Comparison of ENCODE assay signal across 12 mouse cellular contexts in the genomic region with DNA sequence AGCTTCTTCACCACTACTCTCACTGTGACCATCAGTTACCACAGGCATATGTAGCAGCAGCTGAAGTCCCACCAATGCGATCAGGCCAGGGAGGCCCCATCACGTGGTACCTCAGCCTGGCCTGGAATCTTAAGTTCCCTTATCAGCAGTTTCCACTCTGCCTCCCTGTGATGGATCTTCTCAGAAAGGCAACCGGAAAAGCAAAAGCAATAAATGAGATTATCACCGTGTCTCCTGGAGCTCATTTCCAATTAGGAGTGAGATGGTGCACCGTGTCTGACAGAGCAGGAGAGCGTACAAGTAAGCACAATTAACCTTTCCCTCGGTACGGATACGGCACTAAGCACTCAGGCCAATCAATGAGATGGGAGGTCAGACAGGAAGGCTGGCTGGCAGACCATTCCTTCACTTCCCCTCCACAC. TPM values are rescaled to one million over a fixed set of nuclear protein-coding genes. Genes with fewer than 3 reads are reported as not detected.
DNase-seq lines count a peak whose midpoint lies in the region; ATAC-seq lines count a peak whose summit lies in the region.
"Had no signal": no experiment of that assay in that cellular context is flagged by ENCODE, and none has a peak within 500 bp of the region (broad histone marks: within the 10 kb centered on the region; RNA-seq: fewer than 3 reads in every experiment).

No protein-coding gene starts in this region.

- no peaks in the 10 kb centered on the region for H3K9me3 ChIP-seq in heart, embryonic 10.5 days
- no peaks in the 10 kb centered on the region for H3K9me3 ChIP-seq in neural tube, embryonic 15.5 days (replicated peaks)
- no peaks in the 10 kb centered on the region for H3K9me3 ChIP-seq in liver, embryonic 16.5 days (replicated peaks; ENCODE audit: control insufficient read depth, low read length)
- H3K9me3 ChIP-seq: forebrain, embryonic 12.5 days had no signal

- no peaks in the 10 kb centered on the region for H3K27me3 ChIP-seq in heart, embryonic 10.5 days (ENCODE audit: insufficient read depth, poor library complexity, severe bottlenecking)
- no peaks in the 10 kb centered on the region for H3K27me3 ChIP-seq in neural tube, embryonic 15.5 days (replicated peaks)
- H3K27me3 ChIP-seq in liver, embryonic 16.5 days (ENCODE audit: control insufficient read depth, insufficient read depth, low read depth, low read length) = no peaks in the 10 kb centered on the region
- H3K27me3 ChIP-seq: forebrain, embryonic 12.5 days had no signal

- H3K9ac ChIP-seq in neural tube, embryonic 15.5 days (replicated peaks) = no peak overlapping the region
- no peak overlapping the region for H3K9ac ChIP-seq in liver, embryonic 16.5 days (ENCODE audit: low read depth, low read length)
- H3K9ac ChIP-seq: forebrain, embryonic 12.5 days had no signal

- H3K27ac ChIP-seq in heart, embryonic 10.5 days = peak overlapping the region; percentile 59
- H3K27ac ChIP-seq in neural tube, embryonic 15.5 days (replicated peaks) = no peak overlapping the region
- H3K27ac ChIP-seq in liver, embryonic 16.5 days (ENCODE audit: low read length) = peak overlapping the region; percentile 77
- H3K27ac ChIP-seq: forebrain, embryonic 12.5 days had no signal

- 32% methylated on average over 9 of the region's 9 CpGs for WGBS in heart, embryonic 10.5 days
- WGBS in neural tube, embryonic 15.5 days = 65% methylated on average over 9 of the region's 9 CpGs
- WGBS in liver, embryonic 16.5 days (ENCODE audit: insufficient replicate concordance) = 29% methylated on average over 9 of the region's 9 CpGs

- intact Hi-C loops in heart, postnatal 36 days (cut with DNase I) = no loop called here

- H3K36me3 ChIP-seq in heart, embryonic 10.5 days = no peaks in the 10 kb centered on the region
- H3K36me3 ChIP-seq in neural tube, embryonic 15.5 days = no peaks in the 10 kb centered on the region
- no peaks in the 10 kb centered on the region for H3K36me3 ChIP-seq in liver, embryonic 16.5 days (ENCODE audit: control insufficient read depth, insufficient read depth)
- H3K36me3 ChIP-seq: forebrain, embryonic 12.5 days had no signal

- DNase-seq in heart, embryonic 10.5 days (ENCODE audit: low spot score) = peak; percentile 89
- DNase-seq in heart, postnatal 36 days = no peak
- no peak for DNase-seq in neural tube, embryonic 10.5 days (ENCODE audit: extremely low spot score, low spot score)
- no peak for DNase-seq in urinary bladder, adult 18-20 months (ENCODE audit: low spot score in 2 of 2)
- DNase-seq in layer of hippocampus, postnatal 25 days (ENCODE audit: extremely low spot score in 1 of 2, low spot score in 1 of 2) = no peak
- DNase-seq in kidney, adult 18-20 months = no peak
- DNase-seq: cerebellum, adult 11 months; gastrocnemius, postnatal 25 days; layer of hippocampus, postnatal 36 days had no signal

- peaks cover 20% of the 10 kb centered on the region for H3K4me1 ChIP-seq in heart, embryonic 10.5 days
- H3K4me1 ChIP-seq in neural tube, embryonic 15.5 days = no peaks in the 10 kb centered on the region; the same call in 1 of the 2 replicates
- H3K4me1 ChIP-seq in liver, embryonic 16.5 days (ENCODE audit: control insufficient read depth, low read depth, low read length) = peaks cover 19% of the 10 kb centered on the region
- H3K4me1 ChIP-seq: forebrain, embryonic 12.5 days had no signal

- ATAC-seq in neural tube, embryonic 15.5 days (ENCODE audit: low FRiP score) = peak; percentile 45; the same call in 1 of the 2 replicates
- peak; percentile 96 for ATAC-seq in liver, embryonic 16.5 days (ENCODE audit: low read depth)

- H3K4me2 ChIP-seq in neural tube, embryonic 15.5 days = no peak overlapping the region
- peak overlapping the region; percentile 51 for H3K4me2 ChIP-seq in liver, embryonic 16.5 days (ENCODE audit: low read depth, low read length)
- H3K4me2 ChIP-seq: forebrain, embryonic 12.5 days had no signal

- peak overlapping the region; percentile 28 for H3K4me3 ChIP-seq in heart, embryonic 10.5 days
- no peak overlapping the region for H3K4me3 ChIP-seq in neural tube, embryonic 15.5 days (replicated peaks)
- peak overlapping the region; percentile 16 for H3K4me3 ChIP-seq in liver, embryonic 16.5 days (ENCODE audit: low read depth, low read length)
- H3K4me3 ChIP-seq: forebrain, embryonic 12.5 days had no signal

RNA-seq across cellular contexts. Expression of a gene that starts 47.4 kb away (rescaled TPM):
- polyA plus RNA-seq in heart, embryonic 10.5 days (2016; fragmentation: Nextera tagmentation; extraction: Ambion mirVana) = 0.28 and 0.49 TPM in 2 replicates
- under 1 TPM; 0.05 to 0.14 TPM for total RNA-seq in heart, postnatal 36 days (2021)
- 0.08 and 0.20 TPM in 2 replicates for polyA plus RNA-seq in neural tube, embryonic 15.5 days (2015; fragmentation: Nextera tagmentation; extraction: Ambion mirVana)
- polyA plus RNA-seq in liver, embryonic 16.5 days (2015; fragmentation: Nextera tagmentation; extraction: Ambion mirVana) = 1.5 TPM in 2 replicates
- 1 to 10 TPM; 1.6 to 2.4 TPM for total RNA-seq in layer of hippocampus, postnatal 25 days (2021)
